Mouse (Mus musculus) gastrocnemius, postnatal 25 days (tissue): ENCODE data around the gene Arhgdia. TPM values are rescaled to one million over a fixed set of nuclear protein-coding genes. Genes with fewer than 3 reads are reported as not detected.
A peak's percentile ranks its signal among the peaks of the same experiment; 100 is the strongest.
"Not testable (repeated sequence)": the region's sequence is repeated elsewhere in the genome, so short reads cannot be mapped to it uniquely, and the experiment has no call there.

Source experiments
- DNase-seq: peaks from one replicate; pipeline ENCODE4 v3.0.0; 2022
- total RNA-seq, 2 experiments: library from RNA; stranded (reverse); gene quantifications; 1 replicate in 1 of 2; 2 replicates in 1 of 2; pipeline ENCODE4 v1.2.3; 2021

The Arhgdia gene
- total RNA-seq, 2 experiments from 2014 or later: 80.1 to 95.2 TPM

GRCm38 (mm10) chr11:120578694-120579243, 2.7 kb downstream of the Arhgdia start:
- no peak for DNase-seq

GRCm38 (mm10) chr11:120578024-120578693, 3.3 kb downstream of the Arhgdia start:
- DNase-seq: peak; percentile 19

GRCm38 (mm10) chr11:120577211-120578023, 4.0 kb downstream of the Arhgdia start:
- no peak for DNase-seq

GRCm38 (mm10) chr11:120576365-120576981, 5.0 kb downstream of the Arhgdia start:
- no peak for DNase-seq

- DNase-seq: no peak
Observed at GRCm38 (mm10) chr11:120575940-120576339, 5.5 kb downstream of the Arhgdia start.

- DNase-seq: no peak
Observed at GRCm38 (mm10) chr11:120575046-120575445, 6.4 kb downstream of the Arhgdia start.

- no peak for DNase-seq
Observed at GRCm38 (mm10) chr11:120574278-120574600, 7.2 kb downstream of the Arhgdia start.

GRCm38 (mm10) chr11:120573585-120574277, 7.7 kb downstream of the Arhgdia start:
- no peak for DNase-seq

- DNase-seq: peak; percentile 100
Observed at GRCm38 (mm10) chr11:120572752-120573584, 8.5 kb downstream of the Arhgdia start, which contains the start of gene P4hb. P4hb (minus strand) TSS chr11:120573253.

- DNase-seq: no peak
Observed at GRCm38 (mm10) chr11:120572417-120572751, 9.0 kb downstream of the Arhgdia start.

GRCm38 (mm10) chr11:120571754-120572416, 9.5 kb downstream of the Arhgdia start:
- DNase-seq: no peak

GRCm38 (mm10) chr11:120571122-120571521, 10.3 kb downstream of the Arhgdia start:
- no peak for DNase-seq

GRCm38 (mm10) chr11:120568324-120568723, 13.1 kb downstream of the Arhgdia start:
- DNase-seq: no peak

- no peak for DNase-seq
Observed at GRCm38 (mm10) chr11:120565114-120565513, 16.3 kb downstream of the Arhgdia start.

GRCm38 (mm10) chr11:120562949-120563348, 18.5 kb downstream of the Arhgdia start:
- no peak for DNase-seq

GRCm38 (mm10) chr11:120560952-120561728, 20.3 kb downstream of the Arhgdia start:
- DNase-seq: no peak

- not testable (repeated sequence) for DNase-seq
Observed at GRCm38 (mm10) chr11:120558843-120559242, 22.6 kb downstream of the Arhgdia start.

- no peak for DNase-seq
Observed at GRCm38 (mm10) chr11:120555260-120555659, 26.2 kb downstream of the Arhgdia start.

GRCm38 (mm10) chr11:120554834-120555233, 26.6 kb downstream of the Arhgdia start:
- no peak for DNase-seq

- no peak for DNase-seq
Observed at GRCm38 (mm10) chr11:120552736-120553135, 28.7 kb downstream of the Arhgdia start.
